Mouse (Mus musculus): Measurements from ENCODE around the gene P2rx3.

Gene P2rx3

DNA sequence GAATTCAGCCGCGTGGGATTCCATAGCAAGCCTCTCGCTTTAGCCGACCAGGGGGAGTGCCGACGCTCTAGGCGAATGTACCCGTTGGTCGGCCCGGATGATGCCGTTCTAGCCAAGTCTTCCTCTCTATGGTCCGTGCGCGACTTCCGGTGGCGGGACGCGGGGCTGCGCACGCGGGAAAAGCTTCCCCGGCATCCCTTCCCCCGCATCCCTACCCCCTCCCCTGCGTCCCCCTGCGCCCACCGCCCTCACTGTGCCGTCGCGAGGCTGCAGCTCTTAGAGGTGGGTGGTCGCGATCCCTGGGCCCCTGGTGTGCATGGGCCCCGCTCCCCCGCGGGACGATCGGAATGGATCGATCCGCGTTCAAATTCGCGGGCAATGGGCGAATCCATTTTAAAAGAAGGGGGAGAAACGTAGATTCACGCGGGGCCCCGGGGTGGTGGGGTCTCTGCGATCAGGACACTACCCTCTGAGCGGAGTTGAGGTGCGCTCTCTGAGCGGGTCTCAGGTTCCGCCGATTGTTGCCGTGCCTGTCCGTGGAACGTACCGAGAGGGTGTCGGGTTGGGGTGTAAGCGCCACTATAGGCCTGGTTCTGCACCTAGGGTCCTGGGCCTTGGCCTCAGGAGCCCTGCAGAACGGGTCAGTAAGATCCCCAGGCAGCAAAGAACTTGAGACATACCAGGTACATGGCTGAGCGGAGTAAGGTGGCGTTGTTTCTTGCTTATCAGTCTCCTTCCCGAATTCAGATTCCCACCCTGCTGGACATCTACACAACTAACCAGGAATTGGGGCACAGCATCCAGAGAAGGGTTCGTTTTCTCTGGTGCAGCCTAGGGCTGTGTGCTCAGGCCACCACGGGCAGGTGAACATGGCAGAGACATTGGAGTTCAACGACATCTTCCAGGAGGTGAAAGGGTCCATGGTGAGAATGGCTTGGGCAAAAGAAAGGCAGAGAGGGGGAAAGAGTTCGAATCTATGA, at the start of gene P2rx3, which contains the start of gene Ssrp1:
P2rx3 (minus strand) TSS at position 416 of the 980 bp plus-strand sequence.
Ssrp1 (plus strand) TSS at position 188 of the 980 bp plus-strand sequence.
- DNase-seq: peak; percentile 78 to 86

DNA sequence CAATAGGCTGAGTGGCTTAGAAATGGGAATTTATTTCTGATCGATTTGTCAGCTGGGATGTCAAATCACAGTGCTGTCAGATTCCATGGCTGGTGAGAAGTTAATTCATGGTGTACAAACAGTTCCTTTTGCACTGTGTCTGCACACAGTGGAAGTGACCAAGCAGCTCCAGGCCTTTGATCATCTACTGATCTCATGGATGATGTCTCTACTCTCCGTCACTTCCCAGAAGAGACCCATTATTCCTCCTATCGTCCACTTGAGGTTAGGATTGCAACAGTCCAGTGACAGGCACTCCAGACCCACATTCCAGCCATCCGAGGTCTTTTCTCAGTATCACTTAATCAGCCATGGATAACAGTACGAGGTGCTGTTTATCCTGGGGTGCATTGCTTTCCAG, 36.5 kb upstream of the P2rx3 start:
- DNase-seq: no peak

DNA sequence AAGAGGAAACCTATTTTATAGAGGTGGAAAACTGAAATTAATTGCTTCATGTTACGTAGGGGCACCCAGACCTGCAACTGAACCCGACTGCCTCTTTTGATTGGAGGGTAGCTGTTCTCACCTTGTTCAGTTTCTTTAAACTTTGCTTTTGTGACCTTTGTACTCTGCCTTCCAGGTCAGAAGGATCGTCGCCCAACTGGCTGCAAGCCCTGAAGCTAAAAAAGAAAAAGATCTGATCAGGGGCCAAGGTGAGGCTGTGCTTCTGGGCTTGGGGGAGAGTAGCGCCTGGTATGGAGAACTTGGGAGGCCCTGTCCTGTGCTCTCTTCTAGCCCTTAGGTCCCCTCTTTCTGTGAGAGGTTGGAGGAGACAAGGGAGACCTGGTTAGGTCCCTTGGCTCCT, 34.7 kb upstream of the P2rx3 start:
- no peak for DNase-seq

DNA sequence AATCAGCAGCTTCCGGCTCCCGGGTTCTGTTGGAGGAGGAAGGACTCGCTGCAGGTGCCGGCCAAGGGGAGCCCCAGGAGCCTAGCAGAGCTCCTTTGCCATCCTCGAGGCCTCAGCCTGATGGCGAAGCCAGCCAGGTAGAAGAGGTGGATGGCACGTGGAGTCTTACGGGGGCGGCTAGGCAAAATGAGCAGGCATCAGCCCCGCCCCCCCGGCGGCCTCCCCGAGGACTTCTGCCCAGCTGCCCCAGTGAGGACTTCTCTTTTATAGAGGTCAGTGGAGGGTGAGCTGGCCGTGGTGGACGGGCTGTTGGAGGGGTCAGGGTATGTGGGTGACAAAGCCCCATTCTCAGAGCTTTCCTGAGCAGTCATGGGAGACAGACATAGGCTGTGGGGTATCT, 32.8 kb upstream of the P2rx3 start:
- no peak for DNase-seq

DNA sequence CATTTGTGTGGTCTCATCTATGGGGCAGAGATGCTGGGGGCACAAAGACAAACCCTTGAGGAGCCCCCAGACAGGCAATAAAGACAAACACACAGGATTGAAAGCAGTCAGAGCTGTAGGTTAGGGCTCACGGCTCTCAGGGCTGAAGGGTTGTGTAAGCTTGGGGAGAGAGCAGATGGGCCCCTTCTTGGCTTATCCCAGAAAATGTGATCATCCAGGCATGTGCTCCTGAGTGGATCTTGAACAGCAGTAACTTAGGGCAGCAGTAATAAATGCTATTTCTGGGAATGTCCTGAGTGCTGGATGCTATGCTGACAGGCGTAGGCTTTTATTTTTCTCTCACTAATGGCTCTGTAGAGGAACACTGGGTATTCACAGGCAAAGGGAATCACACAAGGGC, 31.4 kb upstream of the P2rx3 start:
- no peak for DNase-seq

DNA sequence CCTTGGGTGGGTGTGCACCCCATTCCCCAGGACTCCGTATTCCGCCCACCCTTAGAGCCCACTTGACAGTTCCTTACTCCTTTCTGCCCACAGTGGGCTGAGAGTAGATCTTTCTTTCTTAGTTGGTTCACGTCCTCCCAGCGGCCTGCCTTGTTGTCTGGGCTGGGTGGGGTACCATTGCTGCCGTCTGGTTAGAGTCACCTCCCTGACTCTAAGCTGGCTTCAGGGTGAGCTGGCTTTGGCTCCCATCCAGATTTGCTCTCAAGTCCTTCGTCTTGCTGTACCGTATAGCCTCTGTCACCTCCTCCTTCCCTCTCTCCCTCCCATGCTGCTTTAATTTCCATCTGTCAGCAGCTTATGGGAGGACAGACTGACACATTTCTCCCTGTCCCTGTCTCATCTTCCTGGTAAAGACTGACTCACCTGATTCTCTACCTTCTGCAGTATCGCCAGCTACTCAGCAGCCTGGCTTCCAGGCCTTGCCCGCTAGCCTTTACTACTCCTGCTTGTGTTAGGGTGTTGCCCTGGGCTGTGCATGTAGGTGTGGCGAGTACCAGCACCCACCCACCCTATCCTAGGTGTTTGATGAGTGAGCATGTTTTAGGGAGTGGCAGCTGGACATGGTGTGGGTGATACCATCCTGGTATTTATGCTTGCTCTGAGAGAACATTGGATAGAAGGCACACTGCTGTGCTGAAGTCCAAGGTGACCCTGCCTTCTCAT, 30.8 kb upstream of the P2rx3 start:
- DNase-seq: no peak

DNA sequence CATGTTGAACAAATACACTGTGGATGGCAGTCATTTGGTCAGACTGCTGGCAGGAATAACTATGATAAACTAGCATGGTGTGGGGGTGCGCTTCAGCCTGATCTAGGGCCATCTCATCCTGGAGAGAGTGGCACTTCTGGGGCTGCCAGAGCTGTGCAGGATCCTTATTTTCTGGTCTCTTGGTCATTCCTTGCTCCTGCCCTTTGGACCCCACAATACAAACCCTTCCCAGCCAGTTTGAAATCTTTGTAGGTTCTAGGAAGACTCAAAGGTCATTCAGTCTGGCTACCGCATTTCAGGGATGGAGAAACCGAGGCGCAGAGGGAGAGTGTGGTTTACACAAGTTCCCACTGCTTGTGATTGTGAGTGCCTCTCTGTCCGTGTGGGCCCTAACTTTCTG, 29.7 kb upstream of the P2rx3 start:
- no peak for DNase-seq

DNA sequence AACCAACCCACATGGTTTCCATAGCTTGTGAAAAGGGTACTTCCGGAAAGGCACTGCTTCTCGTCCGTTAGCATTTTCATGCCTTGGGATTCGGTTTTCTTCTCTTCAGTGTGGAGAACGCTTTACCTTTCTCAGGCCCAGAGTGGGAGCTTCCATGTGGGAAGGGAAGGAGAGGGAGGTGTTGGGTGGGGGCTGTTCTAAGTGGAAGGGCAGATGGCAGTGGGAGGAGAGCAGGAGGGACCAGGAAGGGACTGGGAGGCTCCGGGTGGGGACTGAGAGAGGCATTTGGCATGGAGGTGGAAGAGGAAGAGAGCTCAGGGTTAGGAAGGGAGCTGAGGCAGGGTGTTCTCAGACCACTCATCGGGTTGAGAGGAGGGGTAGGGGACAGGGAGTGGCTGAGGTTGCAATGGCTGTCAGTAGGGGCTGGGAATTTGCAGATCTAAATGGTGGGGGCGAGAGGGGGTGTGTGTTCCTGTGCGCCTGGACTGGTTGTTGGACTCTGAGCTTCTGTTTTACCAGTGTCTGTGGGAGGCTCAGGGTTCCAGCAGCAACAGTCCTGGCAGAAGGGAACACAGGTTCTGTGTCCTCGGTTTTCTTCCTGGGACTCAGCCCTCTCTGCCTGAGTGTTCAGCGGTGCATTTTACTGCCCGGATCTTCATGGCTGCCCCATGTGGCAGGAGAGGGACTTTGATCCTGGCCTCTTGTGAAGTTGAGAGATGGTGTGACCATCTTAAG, 28.0 kb upstream of the P2rx3 start:
- DNase-seq: no peak

DNA sequence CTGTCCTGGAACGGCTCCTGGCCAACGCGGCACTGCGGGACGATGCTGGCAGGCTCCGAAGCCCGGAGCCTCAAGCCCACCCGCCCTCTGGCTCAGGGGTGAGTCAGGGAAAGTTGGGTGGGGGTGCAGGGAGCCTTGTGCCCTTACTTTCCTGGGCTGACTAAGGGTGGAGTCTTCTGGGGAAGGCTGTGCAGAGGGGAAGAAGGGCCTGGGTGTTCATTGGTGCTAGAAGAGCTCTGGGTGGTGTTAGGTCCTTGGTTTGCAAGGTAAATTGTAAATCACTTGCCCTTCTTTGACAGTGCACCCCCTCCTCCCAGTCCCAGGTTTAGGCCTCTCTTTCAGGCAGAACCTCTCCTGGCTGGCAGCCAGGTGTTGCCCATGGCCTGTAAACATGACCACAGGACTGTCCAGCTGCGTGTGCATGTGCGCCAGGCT, 23.9 kb upstream of the P2rx3 start:
- no peak for DNase-seq

DNA sequence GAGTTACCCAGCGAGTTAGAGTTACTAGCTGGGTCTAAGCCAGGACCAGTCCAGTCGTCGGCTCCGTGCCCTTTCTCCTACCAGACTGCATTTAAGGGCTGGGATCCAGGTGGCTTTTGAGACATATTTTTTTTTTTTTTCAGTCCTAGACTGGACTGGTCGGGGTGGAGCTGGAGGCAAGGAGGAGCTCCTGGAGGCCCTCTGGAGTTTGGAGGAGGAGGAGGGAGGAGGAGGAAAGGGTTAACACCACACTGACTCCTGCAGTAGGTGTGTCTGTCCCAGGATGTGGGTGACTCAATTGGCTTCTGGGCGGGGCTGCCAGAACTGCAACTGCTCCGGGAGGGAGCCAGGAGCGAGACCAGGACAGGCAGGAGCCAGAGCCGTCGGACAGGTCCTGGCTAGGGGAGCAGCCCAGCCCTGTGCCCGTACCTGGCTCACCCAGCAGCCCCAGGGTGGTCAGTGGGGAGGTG, 23.4 kb upstream of the P2rx3 start:
- DNase-seq: no peak

DNA sequence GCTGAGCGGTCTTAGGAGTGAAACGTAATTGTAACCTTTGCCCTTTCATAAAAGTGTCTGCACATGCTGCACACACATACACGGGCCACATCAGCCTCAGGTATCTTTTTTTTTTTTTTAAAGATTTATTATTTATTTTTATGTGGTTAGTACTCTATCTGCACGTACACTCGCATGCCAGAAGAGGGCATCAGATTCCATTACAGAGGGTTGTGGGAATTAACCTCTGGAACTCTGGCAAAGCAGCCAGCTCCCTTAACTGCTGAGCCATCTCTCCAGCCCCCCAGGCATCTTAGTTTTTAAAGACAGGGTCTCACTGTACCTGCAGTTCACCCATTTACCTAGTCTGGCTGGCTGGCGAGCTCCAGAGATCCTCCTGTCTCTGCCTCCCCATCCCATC, 22.4 kb upstream of the P2rx3 start:
- no peak for DNase-seq

DNA sequence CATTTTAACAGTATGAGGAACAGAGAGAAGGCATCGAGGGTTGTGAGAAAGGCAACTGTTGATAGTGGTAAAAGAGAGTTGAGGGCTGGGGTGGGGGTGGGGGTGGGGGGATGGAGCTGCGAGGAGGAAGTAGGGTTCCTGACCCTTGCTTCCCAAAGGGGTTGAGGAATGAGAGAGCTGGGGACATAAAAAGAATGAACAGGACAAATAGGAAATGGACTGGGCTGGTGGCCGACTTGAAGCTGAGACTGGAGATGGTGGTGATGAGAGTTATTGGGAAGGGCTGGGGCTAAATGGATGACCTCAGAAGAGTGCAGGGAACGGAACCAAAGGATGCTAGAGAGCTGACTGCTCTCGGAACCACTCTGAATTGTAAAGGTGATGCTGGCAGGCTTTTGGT, 19.4 kb upstream of the P2rx3 start:
- DNase-seq: no peak

DNA sequence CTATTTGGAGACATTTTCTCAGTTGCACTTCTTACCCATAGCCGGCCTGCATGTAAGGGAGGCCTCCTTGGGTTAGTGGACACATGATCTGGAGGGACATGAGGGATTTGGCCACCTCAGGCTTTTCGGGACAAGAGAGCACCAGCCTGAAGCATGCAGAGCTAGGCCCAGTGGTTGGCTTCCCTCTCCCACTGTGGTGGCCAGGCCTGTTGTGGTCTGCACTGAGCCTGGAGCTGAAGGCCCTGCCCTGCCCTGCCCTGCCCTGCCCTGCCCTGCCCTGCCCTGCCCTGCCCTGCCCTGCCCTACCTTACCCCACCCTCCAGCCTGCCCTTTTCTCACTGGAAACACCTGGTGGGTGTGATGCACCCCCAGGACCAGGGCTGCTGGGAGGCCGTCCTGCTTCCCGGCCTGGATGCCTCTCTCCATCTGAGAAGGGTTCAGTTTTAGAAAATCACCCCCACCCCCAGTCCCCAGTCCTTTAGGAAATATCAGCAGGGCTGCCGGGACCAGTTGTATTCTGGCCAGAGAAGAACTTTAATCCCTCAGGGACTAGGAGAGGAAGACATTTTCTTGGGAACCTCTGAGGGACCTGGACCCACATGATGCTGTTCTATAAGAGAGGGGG, 16.0 kb upstream of the P2rx3 start:
- DNase-seq: no peak

DNA sequence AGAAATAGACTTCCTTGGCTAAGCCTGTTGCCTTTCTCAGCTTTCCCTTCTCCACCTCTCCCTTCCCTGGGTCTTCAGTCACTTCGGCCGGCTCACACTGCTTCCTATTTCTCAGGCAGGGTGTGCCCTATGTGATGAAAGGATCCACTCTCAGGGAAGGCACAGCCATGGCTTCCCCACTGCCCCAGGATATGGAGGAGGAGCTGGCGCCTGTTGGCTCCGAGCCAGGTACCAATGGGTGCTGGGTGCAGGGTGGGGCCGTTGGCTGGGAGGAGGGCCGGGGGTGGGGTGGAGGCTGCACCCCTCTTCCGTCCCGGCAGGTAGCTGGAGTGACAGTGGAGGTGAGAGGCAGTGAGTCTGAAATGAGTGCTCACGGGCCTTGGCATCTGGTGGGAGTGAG, 13.5 kb upstream of the P2rx3 start:
- DNase-seq: no peak

DNA sequence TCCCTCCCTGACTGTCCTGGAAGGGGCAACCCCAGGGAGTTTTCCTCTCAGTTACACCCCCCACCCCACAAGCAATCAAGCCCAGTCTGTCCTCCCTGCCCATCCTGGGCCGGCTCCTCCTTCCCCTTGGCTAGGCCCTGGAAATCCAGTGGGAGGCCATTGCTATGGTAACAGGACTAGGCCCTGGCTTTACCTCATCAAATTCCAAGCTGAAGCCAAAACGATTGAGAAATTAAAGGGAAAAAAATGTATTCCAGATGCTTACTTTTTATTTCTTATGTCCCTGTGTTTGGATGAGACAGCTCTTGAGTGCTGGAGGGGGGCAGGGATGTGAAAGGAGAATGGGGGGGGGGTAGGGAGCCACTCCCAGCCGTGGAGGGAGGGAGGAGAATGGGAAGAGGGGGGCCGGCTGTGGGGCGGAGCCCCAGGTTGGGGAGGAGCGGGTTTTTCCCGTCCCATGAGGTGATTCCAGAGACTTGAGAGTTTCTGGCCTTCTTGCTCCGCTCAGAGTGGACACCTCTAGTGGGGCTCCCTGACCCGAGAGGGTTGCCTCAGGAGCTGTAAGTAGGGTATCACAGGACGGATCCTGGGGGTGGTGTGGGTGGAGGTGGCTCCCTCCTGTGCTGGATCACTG, 12.9 kb upstream of the P2rx3 start:
- DNase-seq: no peak

DNA sequence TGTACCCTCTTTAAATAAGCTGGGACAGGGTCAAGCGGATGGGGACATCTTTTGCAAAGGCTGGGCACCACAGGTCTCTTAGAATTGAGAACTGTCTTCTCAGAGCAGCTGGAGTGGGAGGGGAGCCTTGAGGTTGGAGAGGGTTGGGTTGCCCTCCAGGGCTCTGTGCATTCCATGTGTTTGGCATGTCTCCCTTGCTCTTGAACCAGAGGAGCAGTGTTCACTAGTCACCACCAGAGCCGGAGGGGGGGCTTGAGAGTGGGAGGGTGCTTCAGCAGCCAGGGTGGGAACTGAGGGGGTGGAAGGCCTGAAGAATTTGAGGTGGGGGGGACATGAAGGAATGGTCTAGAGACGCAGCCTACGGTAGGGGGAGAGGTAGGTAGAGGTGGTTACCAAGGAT, 12.0 kb upstream of the P2rx3 start:
- no peak for DNase-seq

DNA sequence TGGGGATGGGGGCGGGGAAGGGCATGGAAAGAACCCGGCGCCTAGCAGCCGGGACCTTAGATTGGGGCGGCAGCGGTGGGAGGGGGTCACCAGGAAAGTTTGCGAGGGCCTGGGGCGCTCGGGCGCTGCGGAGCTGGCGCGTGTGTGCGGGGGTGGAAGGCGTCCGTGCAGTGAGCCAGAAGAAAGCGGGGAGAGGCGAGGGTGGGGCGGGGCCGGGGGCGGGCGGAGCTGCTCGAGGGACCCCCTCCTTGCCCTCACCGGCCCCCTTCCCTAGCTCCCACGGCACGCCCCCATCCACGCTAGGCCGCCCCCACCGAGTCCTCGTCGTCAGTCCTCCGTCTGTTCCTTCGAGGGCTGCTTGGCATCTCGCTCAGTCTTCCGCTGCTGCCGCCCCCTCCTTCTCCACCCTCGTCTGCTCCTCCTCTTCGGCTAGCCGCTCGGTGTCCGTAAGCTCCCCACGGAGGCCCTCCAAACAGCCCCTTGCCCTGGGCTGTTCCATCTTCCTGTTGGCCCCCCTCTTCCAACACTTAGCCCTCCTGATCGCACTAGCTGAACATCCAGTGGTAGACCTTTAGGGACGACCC, 11.0 kb upstream of the P2rx3 start:
- peak; percentile 54 to 62 for DNase-seq

DNA sequence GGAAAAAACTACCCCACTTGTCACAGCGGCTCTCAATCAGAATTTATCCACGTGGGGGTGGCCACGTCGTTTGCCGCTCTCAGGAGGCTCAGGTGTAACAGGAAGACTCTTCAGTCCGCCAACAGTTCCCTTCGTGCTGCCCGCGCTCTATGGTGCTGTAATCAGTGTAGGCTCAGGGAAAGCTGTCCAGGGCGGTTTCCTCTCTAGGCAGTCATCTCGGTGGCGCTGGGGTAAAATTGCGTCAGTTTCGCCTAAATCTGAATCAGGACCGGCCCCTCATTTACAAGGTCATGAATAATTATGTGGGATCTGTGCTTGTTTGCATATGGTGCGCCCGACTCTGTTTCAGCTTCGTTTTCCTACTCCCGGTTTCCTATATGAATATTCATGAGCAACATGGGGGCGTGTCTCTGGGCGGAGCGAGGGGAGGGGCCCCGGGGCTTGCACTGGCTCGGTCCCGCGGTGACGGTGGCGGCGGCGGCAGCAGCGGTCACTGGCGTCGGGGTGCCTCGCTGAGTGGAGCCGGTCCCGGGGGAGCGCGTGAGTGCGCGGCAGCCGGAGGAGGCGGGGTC, 10.4 kb upstream of the P2rx3 start, which contains the start of gene Tnks1bp1:
Tnks1bp1 (plus strand) TSS at position 427 of the 572 bp plus-strand sequence.
- DNase-seq: peak; percentile 96 to 99

DNA sequence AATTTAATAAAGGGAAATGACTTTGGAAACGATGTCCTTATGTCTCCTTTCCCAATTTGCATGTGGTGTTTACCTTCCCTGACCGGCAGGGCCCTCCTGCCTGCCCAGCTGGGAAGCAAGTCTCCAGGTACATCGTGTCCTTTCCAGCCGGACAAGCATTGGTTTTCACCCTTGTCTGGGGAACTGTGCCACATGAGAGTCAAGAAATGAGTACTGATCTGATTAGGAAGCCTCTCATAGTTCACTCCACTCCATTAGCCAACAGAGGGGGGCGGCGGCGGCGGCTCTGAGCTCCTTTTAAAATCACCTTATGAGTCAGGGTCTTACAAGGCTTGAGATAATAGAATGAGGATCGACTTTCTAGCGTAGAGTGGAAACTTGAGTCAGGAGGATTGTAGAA, 9.8 kb upstream of the P2rx3 start:
- DNase-seq: no peak

DNA sequence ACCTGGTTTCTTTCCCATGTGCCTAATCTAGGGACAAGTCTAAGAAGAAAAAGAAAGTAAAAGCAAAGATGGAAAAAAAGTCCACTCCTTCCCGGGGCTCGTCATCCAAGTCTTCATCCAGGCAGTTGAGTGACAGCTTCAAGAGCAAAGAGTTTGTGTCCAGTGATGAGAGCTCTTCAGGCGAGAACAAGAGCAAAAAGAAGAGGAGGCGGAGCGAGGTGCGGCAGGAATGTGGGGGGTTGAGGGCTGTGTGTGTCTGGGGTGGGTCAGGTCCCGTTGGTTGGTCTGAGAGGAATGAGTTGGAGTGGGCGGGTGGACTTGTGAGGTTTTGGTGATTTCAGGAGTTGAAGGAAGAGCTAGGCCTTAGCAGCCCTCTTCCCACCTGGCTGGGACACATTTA, 9.0 kb upstream of the P2rx3 start:
- DNase-seq: no peak

DNA sequence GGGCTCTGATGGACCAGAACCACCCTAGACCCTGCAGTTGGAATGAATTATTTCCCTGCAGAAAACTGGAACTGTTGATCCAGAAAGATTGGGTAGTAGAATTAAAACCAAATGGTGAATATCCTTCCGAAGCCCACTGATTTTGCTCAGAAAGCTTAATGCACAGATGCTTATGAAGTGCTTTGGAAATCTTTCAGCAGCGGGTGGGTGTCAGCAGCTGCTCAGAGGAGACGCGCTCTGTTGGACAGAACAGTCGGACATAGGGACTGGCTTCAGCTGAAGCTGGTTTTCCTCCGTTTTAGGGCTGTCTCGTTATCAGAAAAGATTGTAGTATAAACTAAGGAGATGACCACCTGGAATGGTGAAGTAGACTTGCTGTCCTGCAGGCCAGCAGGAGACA, 6.4 kb upstream of the P2rx3 start:
- DNase-seq: no peak

Measured in spleen, adult 18-20 months (tissue).